Mouse (Mus musculus): ENCODE data around the gene Cbx4. TPM values are rescaled to one million over a fixed set of nuclear protein-coding genes. Genes with fewer than 3 reads are reported as not detected.
A peak's percentile ranks its signal among the peaks of the same experiment; 100 is the strongest.

Cbx4 gene
- total and polyA plus RNA-seq, 3 experiments = 4.7 to 12.3 (median 8.1) TPM

GRCm38 (mm10) chr11:119050361-119050760, 35.7 kb downstream of the Cbx4 start:
- TF ChIP-seq POLR2A (IDR thresholded peaks at IDR 0.05; ENCODE audit: insufficient read depth, low read depth, low read length) (no peak), EP300 (IDR thresholded peaks at IDR 0.05; ENCODE audit: insufficient read depth, low read depth, low read length) (no peak), CTCF (IDR thresholded peaks at IDR 0.05) (no peak)

DNA sequence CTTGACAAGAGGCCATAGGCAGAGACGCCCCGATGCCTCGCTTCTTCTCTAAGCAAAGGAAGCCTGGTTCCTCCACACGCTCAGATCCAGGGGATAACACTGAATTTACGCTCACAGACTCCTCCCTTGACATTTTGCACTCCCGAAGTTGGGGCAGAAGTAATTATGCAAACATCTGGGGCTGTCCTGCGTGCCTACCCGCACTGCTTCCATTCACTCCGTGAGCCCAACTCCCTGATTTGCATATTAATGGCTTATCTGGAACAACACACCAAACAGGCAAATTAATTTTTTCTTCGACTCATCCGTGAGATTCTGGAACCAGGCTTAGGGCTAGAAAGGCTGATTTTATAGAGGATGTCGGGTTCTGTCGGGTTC, 37.9 kb downstream of the Cbx4 start:
- H3K36me3 ChIP-seq (ENCODE audit: control insufficient read depth, insufficient read depth, low read length) = no peaks in the 10 kb centered on the region
- no peak for DNase-seq
- H3K27ac ChIP-seq = no peak overlapping the region
- no peak overlapping the region for H3K4me3 ChIP-seq
- H3K9ac ChIP-seq (ENCODE audit: low read depth, low read length) = no peak overlapping the region
- TF ChIP-seq CTCF (IDR thresholded peaks at IDR 0.05) = no peak
- TF ChIP-seq EP300 (IDR thresholded peaks at IDR 0.05; ENCODE audit: insufficient read depth, low read depth, low read length) = no peak
- no peak for TF ChIP-seq POLR2A (IDR thresholded peaks at IDR 0.05; ENCODE audit: insufficient read depth, low read depth, low read length)
- no peaks in the 10 kb centered on the region for H3K79me2 ChIP-seq (replicated peaks; ENCODE audit: control insufficient read depth, insufficient read depth, low read length)
- 3% methylated on average over 13 of the region's 13 CpGs for WGBS
- peaks cover 41% of the 10 kb centered on the region for H3K27me3 ChIP-seq (ENCODE audit: control insufficient read depth, insufficient read depth, low read length)
- peaks cover 5% of the 10 kb centered on the region for H3K4me1 ChIP-seq (ENCODE audit: control insufficient read depth, insufficient read depth, low read length)
- intact Hi-C loops (cut with DNase I) = no loop called here

More at GRCm38 (mm10) chr11:119050361-119050760, 35.7 kb downstream of the Cbx4 start:
- Histone ChIP-seq H3K79me2 (replicated peaks; ENCODE audit: control insufficient read depth, insufficient read depth, low read length) (no peaks in the 10 kb centered on the region), H3K4me3 (no peak overlapping the region), H3K27me3 (ENCODE audit: control insufficient read depth, insufficient read depth, low read length) (peaks cover 38% of the 10 kb centered on the region), H3K36me3 (ENCODE audit: control insufficient read depth, insufficient read depth, low read length) (no peaks in the 10 kb centered on the region), H3K9ac (ENCODE audit: low read depth, low read length) (no peak overlapping the region), H3K27ac (no peak overlapping the region), H3K4me1 (ENCODE audit: control insufficient read depth, insufficient read depth, low read length) (peaks cover 2% of the 10 kb centered on the region)
- WGBS = 28% methylated on average over 2 of the region's 2 CpGs
- no peak for DNase-seq
- intact Hi-C loops (cut with DNase I) = no loop called here

- Histone ChIP-seq H3K9ac (ENCODE audit: low read depth, low read length) (no peak overlapping the region), H3K36me3 (ENCODE audit: control insufficient read depth, insufficient read depth, low read length) (no peaks in the 10 kb centered on the region), H3K27me3 (ENCODE audit: control insufficient read depth, insufficient read depth, low read length) (peaks cover 42% of the 10 kb centered on the region), H3K4me1 (ENCODE audit: control insufficient read depth, insufficient read depth, low read length) (peaks cover 5% of the 10 kb centered on the region), H3K79me2 (replicated peaks; ENCODE audit: control insufficient read depth, insufficient read depth, low read length) (no peaks in the 10 kb centered on the region), H3K4me3 (no peak overlapping the region), H3K27ac (no peak overlapping the region)
- no peak for TF ChIP-seq POLR2A (IDR thresholded peaks at IDR 0.05; ENCODE audit: insufficient read depth, low read depth, low read length)
- TF ChIP-seq EP300 (IDR thresholded peaks at IDR 0.05; ENCODE audit: insufficient read depth, low read depth, low read length) = no peak
- TF ChIP-seq CTCF (IDR thresholded peaks at IDR 0.05) = peak; percentile 31
- 2% methylated on average over 43 of the region's 43 CpGs for WGBS
- no peak for DNase-seq
- intact Hi-C loops (cut with DNase I) = no loop called here
These were observed 38.5 kb downstream of the Cbx4 start for GRCm38 (mm10) chr11:119047261-119048132.

- no peak overlapping the region for H3K27ac ChIP-seq
- peaks cover 46% of the 10 kb centered on the region for H3K27me3 ChIP-seq (ENCODE audit: control insufficient read depth, insufficient read depth, low read length)
- TF ChIP-seq EP300 (IDR thresholded peaks at IDR 0.05; ENCODE audit: insufficient read depth, low read depth, low read length) (no peak), POLR2A (IDR thresholded peaks at IDR 0.05; ENCODE audit: insufficient read depth, low read depth, low read length) (no peak)
- H3K36me3 ChIP-seq (ENCODE audit: control insufficient read depth, insufficient read depth, low read length) = no peaks in the 10 kb centered on the region
- DNase-seq = peak; percentile 76 to 85
- intact Hi-C loops (cut with DNase I) = no loop called here
- no peak overlapping the region for H3K9ac ChIP-seq (ENCODE audit: low read depth, low read length)
- peaks cover 5% of the 10 kb centered on the region for H3K4me1 ChIP-seq (ENCODE audit: control insufficient read depth, insufficient read depth, low read length)
- H3K79me2 ChIP-seq (replicated peaks; ENCODE audit: control insufficient read depth, insufficient read depth, low read length) = no peaks in the 10 kb centered on the region
- WGBS = 5% methylated on average over 39 of the region's 39 CpGs
- H3K4me3 ChIP-seq = no peak overlapping the region
These were observed 39.3 kb downstream of the Cbx4 start for GRCm38 (mm10) chr11:119046601-119047245.

GRCm38 (mm10) chr11:119044551-119045337, 41.3 kb downstream of the Cbx4 start:
- peak; percentile 52 for TF ChIP-seq CTCF (IDR thresholded peaks at IDR 0.05)
- no peak for TF ChIP-seq EP300 (IDR thresholded peaks at IDR 0.05; ENCODE audit: insufficient read depth, low read depth, low read length)
- DNase-seq = peak in 1 of 2 experiments; percentile 55
- intact Hi-C loops (cut with DNase I) = no loop called here
- no peak overlapping the region for H3K27ac ChIP-seq
- WGBS = 10% methylated on average over 41 of the region's 41 CpGs
- 0 out of 2 replicates have a peak overlapping the region, but pooled peaks have one; percentile 9 for H3K9ac ChIP-seq (ENCODE audit: low read depth, low read length)
- no peaks in the 10 kb centered on the region for H3K79me2 ChIP-seq (replicated peaks; ENCODE audit: control insufficient read depth, insufficient read depth, low read length)
- peaks cover 41% of the 10 kb centered on the region for H3K27me3 ChIP-seq (ENCODE audit: control insufficient read depth, insufficient read depth, low read length)
- no peaks in the 10 kb centered on the region for H3K36me3 ChIP-seq (ENCODE audit: control insufficient read depth, insufficient read depth, low read length)
- peaks cover 14% of the 10 kb centered on the region for H3K4me1 ChIP-seq (ENCODE audit: control insufficient read depth, insufficient read depth, low read length)
- H3K4me3 ChIP-seq = no peak overlapping the region
